Mouse (Mus musculus) hindbrain, postnatal 0 days (tissue): ENCODE data around the gene Ybx1. TPM values are rescaled to one million over a fixed set of nuclear protein-coding genes. Genes with fewer than 3 reads are reported as not detected.

ENCODE experiments used
- ATAC-seq: fragments of 200-750 bp; cut with Nextera tagmentation; 2 replicates; pipeline ENCODE4 v1.8.0; 2017; ENCODE audit warnings: mild to moderate bottlenecking, moderate TSS enrichment, moderate library complexity
- DNase-seq: peaks from one replicate; pipeline ENCODE4 v3.0.0-alpha.2; 2015; ENCODE audit warnings: low spot score
- H3K27ac ChIP-seq: fragments of 300-500 bp; sonication (generic); 2 replicates; pipeline ENCODE4 v1.5.1; 2014; ENCODE audit warnings: mild to moderate bottlenecking
- H3K27me3 ChIP-seq: fragments of 300-500 bp; sonication (generic); 2 replicates; pipeline ENCODE4 v1.6.1; 2014; ENCODE audit warnings: low read length, mixed read lengths; ENCODE audit not compliant: insufficient read depth
- H3K36me3 ChIP-seq: fragments of 300-500 bp; sonication (generic); 2 replicates; pipeline ENCODE4 v1.6.1; 2014; ENCODE audit warnings: low read length, mixed read lengths; ENCODE audit not compliant: insufficient read depth
- H3K4me1 ChIP-seq: fragments of 300-500 bp; sonication (generic); 2 replicates; pipeline ENCODE4 v1.6.1; 2014; ENCODE audit warnings: antibody characterized with exemption, low read length, mixed read lengths; ENCODE audit not compliant: insufficient read depth
- H3K4me2 ChIP-seq: fragments of 300-500 bp; sonication (generic); 2 replicates; pipeline ENCODE4 v1.6.1; 2014; ENCODE audit warnings: low read depth, mild to moderate bottlenecking, low read length, moderate library complexity, mixed read lengths
- H3K4me3 ChIP-seq: fragments of 300-500 bp; sonication (generic); 2 replicates; pipeline ENCODE4 v1.5.1; 2014; ENCODE audit warnings: low read length
- H3K9ac ChIP-seq: fragments of 300-500 bp; sonication (generic); replicated peaks from 2 replicates; pipeline ENCODE4 v1.6.1; 2014; ENCODE audit warnings: mild to moderate bottlenecking, low read length, moderate library complexity, mixed read lengths
- H3K9me3 ChIP-seq: fragments of 300-500 bp; sonication (generic); 2 replicates; pipeline ENCODE4 v1.6.1; 2016; ENCODE audit warnings: low read length, mixed read lengths
- CTCF ChIP-seq: IDR thresholded peaks from 2 replicates; pipeline ENCODE4 v1.5.1; 2016; ENCODE audit warnings: antibody characterized with exemption, control low read depth, low read depth
- WGBS: fragments of 180-500 bp; shearing (Covaris S2); extraction: QIAGEN DNeasy Blood & Tissue Kit; methylation state at CpG from one replicate; pipeline ENCODE4 v1.1.7; 2014; 5-methylcytosine and 5-hydroxymethylcytosine counted together
- polyA plus RNA-seq: library from polyadenylated mRNA; unstranded; fragments of >200 nt; fragmentation: Nextera tagmentation; extraction: Ambion mirVana; gene quantifications from 2 replicates; pipeline ENCODE4 v1.2.1, GENCODE M21; 2015
- total RNA-seq: library from RNA; depleted of rRNA; stranded (reverse); fragments of >200 nt; gene quantifications from 2 replicates; pipeline ENCODE4 v1.2.3, GENCODE M21; 2014; rRNA removed

Ybx1 gene
- total and polyA plus RNA-seq, 2 experiments from 2014 or later, result 376 to 922 TPM

GRCm38 (mm10) chr4:119238661-119239060 lies 55.7 kb downstream of the Ybx1 start:
- H3K9ac ChIP-seq, result no peak overlapping the region
- no peaks in the 10 kb centered on the region for H3K27me3 ChIP-seq
- no peak for TF ChIP-seq CTCF
- no peak overlapping the region for H3K4me3 ChIP-seq
- DNase-seq (no peak), ATAC-seq (no peak)
- no peak overlapping the region for H3K27ac ChIP-seq
- 76% methylated on average over 3 of the region's 3 CpGs for WGBS
- peaks cover 16% of the 10 kb centered on the region; the same call in 1 of the 2 replicates for H3K36me3 ChIP-seq
- no peaks in the 10 kb centered on the region for H3K4me1 ChIP-seq
- no peaks in the 10 kb centered on the region for H3K9me3 ChIP-seq
- no peak overlapping the region for H3K4me2 ChIP-seq

- H3K27me3 ChIP-seq, result no peaks in the 10 kb centered on the region
- no peak overlapping the region for H3K27ac ChIP-seq
- ATAC-seq (no peak), DNase-seq (no peak)
- TF ChIP-seq CTCF, result no peak
- H3K36me3 ChIP-seq, result no peaks in the 10 kb centered on the region
- H3K9me3 ChIP-seq, result no peaks in the 10 kb centered on the region
- WGBS, result 92% methylated on average over 3 of the region's 3 CpGs
- H3K9ac ChIP-seq, result no peak overlapping the region
- H3K4me2 ChIP-seq, result peak overlapping the region; percentile 81
- H3K4me3 ChIP-seq, result peak overlapping the region; percentile 91
- H3K4me1 ChIP-seq, result peaks cover 6% of the 10 kb centered on the region
Observed at GRCm38 (mm10) chr4:119234348-119234747, 60.1 kb downstream of the Ybx1 start.

GRCm38 (mm10) chr4:119233256-119233901 lies 61.0 kb downstream of the Ybx1 start:
- DNase-seq (peak; percentile 76), ATAC-seq (no peak)
- H3K27me3 ChIP-seq, result no peaks in the 10 kb centered on the region
- TF ChIP-seq CTCF, result peak; percentile 61
- H3K4me3 ChIP-seq, result peak overlapping the region; percentile 91
- H3K4me1 ChIP-seq, result peaks cover 6% of the 10 kb centered on the region
- H3K9ac ChIP-seq, result peak overlapping the region; percentile 79
- no peaks in the 10 kb centered on the region for H3K36me3 ChIP-seq
- peak overlapping the region; percentile 81 for H3K4me2 ChIP-seq
- peak overlapping the region; percentile 70 for H3K27ac ChIP-seq
- WGBS, result under 1% methylated on average over 36 of the region's 36 CpGs
- no peaks in the 10 kb centered on the region for H3K9me3 ChIP-seq

- Histone ChIP-seq H3K9ac (peak within 1 kb of the TSS; percentile 79), H3K4me2 (peak within 1 kb of the TSS; percentile 81), H3K27me3 (no peaks in the 10 kb centered on the region), H3K27ac (peak within 1 kb of the TSS; percentile 70), H3K4me3 (peak within 1 kb of the TSS; percentile 91), H3K9me3 (no peaks in the 10 kb centered on the region), H3K36me3 (0 out of 2 replicates have a peak, but pooled peaks cover 7% of the 10 kb centered on the region), H3K4me1 (peaks cover 6% of the 10 kb centered on the region)
- WGBS, result under 1% methylated on average over 63 of the region's 71 CpGs
- ATAC-seq (peak; percentile 98), DNase-seq (peak; percentile 99)
- TF ChIP-seq CTCF, result no peak
Observed at GRCm38 (mm10) chr4:119232410-119233255, 61.8 kb downstream of the Ybx1 start, which contains the start of the genes AU022252 and P3h1. TSS of gene AU022252 (minus strand) at chr4:119232712. TSS of gene P3h1 (plus strand) at chr4:119232915.

Other genes with a start within 250 kb of the Ybx1 start
- gene Slc2a1, start 185.9 kb downstream of the Ybx1 start, total RNA-seq, result 119 and 120 TPM in 2 replicates
- gene Slc2a1, start 185.9 kb downstream of the Ybx1 start, polyA plus RNA-seq, result 48.8 and 50.6 TPM in 2 replicates
- 4.6 and 198 TPM in 2 replicates for gene Zfp691, start 120.4 kb downstream of the Ybx1 start, total RNA-seq
- gene Zfp691, start 120.4 kb downstream of the Ybx1 start, polyA plus RNA-seq, result 3.6 and 3.7 TPM in 2 replicates
- gene Ermap, start 104.6 kb downstream of the Ybx1 start, total RNA-seq, result 0.18 and 0.37 TPM in 2 replicates
- gene Ermap, start 104.6 kb downstream of the Ybx1 start, polyA plus RNA-seq, result 0.48 and 0.50 TPM in 2 replicates
- 40.9 and 64.7 TPM in 2 replicates for gene Svbp, start 99.3 kb downstream of the Ybx1 start, total RNA-seq
- gene Svbp, start 99.3 kb downstream of the Ybx1 start, polyA plus RNA-seq, result 175 and 179 TPM in 2 replicates
- gene Tmem269, start 76.4 kb downstream of the Ybx1 start, total RNA-seq, result 0.37 TPM in 1 of 2 replicates, not detected in the other
- gene Tmem269, start 76.4 kb downstream of the Ybx1 start, polyA plus RNA-seq, result 0.30 and 0.43 TPM in 2 replicates
- gene AU022252, start 61.9 kb downstream of the Ybx1 start, total RNA-seq, result 15.3 and 26.4 TPM in 2 replicates
- 19.8 and 20.5 TPM in 2 replicates for gene AU022252, start 61.9 kb downstream of the Ybx1 start, polyA plus RNA-seq
- gene P3h1, start 61.7 kb downstream of the Ybx1 start, total RNA-seq, result 15.3 and 18.3 TPM in 2 replicates
- 9.1 and 9.8 TPM in 2 replicates for gene P3h1, start 61.7 kb downstream of the Ybx1 start, polyA plus RNA-seq
- 3.6 and 5.1 TPM in 2 replicates for gene Cldn19, start 39.2 kb downstream of the Ybx1 start, total RNA-seq
- 1.1 and 1.7 TPM in 2 replicates for gene Cldn19, start 39.2 kb downstream of the Ybx1 start, polyA plus RNA-seq
- gene Ppih, start 25.9 kb upstream of the Ybx1 start, total RNA-seq, result 27.4 and 29.9 TPM in 2 replicates
- gene Ppih, start 25.9 kb upstream of the Ybx1 start, polyA plus RNA-seq, result 50.4 and 55.3 TPM in 2 replicates
- gene Ccdc30, start 120.9 kb upstream of the Ybx1 start, total RNA-seq, result 10.0 and 13.4 TPM in 2 replicates
- gene Ccdc30, start 120.9 kb upstream of the Ybx1 start, polyA plus RNA-seq, result 23.1 and 24.3 TPM in 2 replicates
- 12.1 and 14.1 TPM in 2 replicates for gene Ppcs, start 127.8 kb upstream of the Ybx1 start, total RNA-seq
- 28.5 and 29.4 TPM in 2 replicates for gene Ppcs, start 127.8 kb upstream of the Ybx1 start, polyA plus RNA-seq
- 0.11 TPM in 1 of 2 replicates, not detected in the other for gene Zmynd12, start 128.2 kb upstream of the Ybx1 start, total RNA-seq
- 0.51 and 1.3 TPM in 2 replicates for gene Zmynd12, start 128.2 kb upstream of the Ybx1 start, polyA plus RNA-seq
- gene Rimkla, start 198.0 kb upstream of the Ybx1 start, total RNA-seq, result 39.8 and 43.1 TPM in 2 replicates
- gene Rimkla, start 198.0 kb upstream of the Ybx1 start, polyA plus RNA-seq, result 20.9 and 23.1 TPM in 2 replicates
- 32.4 and 32.7 TPM in 2 replicates for gene Foxj3, start 242.4 kb upstream of the Ybx1 start, total RNA-seq
- gene Foxj3, start 242.4 kb upstream of the Ybx1 start, polyA plus RNA-seq, result 17.8 and 19.1 TPM in 2 replicates
- 13.5 and 24.3 TPM in 2 replicates for gene Frg2f1, start 244.9 kb upstream of the Ybx1 start, total RNA-seq
- gene Frg2f1, start 244.9 kb upstream of the Ybx1 start, polyA plus RNA-seq, result 11.2 and 11.8 TPM in 2 replicates